Mouse (Mus musculus): ENCODE measurements around the gene Mrgprx1.

- TF ChIP-seq TAL1 (IDR thresholded peaks at IDR 0.05; ENCODE audit: low read length): no peak
- TF ChIP-seq GATA1 (IDR thresholded peaks at IDR 0.05; ENCODE audit: low read length): no peak
These were observed at the start of gene Mrgprx1 for GRCm38 (mm10) chr7:48027497-48027896.
